Mouse (Mus musculus) left cerebral cortex, adult 6 months (tissue): ENCODE measurements around the gene Tiam1. TPM values are rescaled to one million over a fixed set of nuclear protein-coding genes. Genes with fewer than 3 reads are reported as not detected.

Experiments
- long read RNA-seq, 2 experiments: library from polyadenylated mRNA; unstranded; transcript quantifications; one replicate each; pipeline ENCODE4 v2.0.0; 2019 to 2020
- polyA plus RNA-seq: library from polyadenylated mRNA; unstranded; fragments of <200 nt; fragmentation: Nextera tagmentation; gene quantifications from 2 replicates; pipeline ENCODE4 v1.2.3, GENCODE M21; 2021

The Tiam1 gene
- polyA plus RNA-seq, result 7.3 and 8.2 TPM in 2 replicates
- long read RNA-seq, experiment 1, partial matches to known transcripts, result 13 of 24 reads
- long read RNA-seq, experiment 1, other reads (novel, unspliced or antisense), result 9 of 24 reads
- long read RNA-seq, experiment 2, partial matches to known transcripts, result 6 of 13 reads
- long read RNA-seq, experiment 2, other reads (novel, unspliced or antisense), result 6 of 13 reads

DNA sequence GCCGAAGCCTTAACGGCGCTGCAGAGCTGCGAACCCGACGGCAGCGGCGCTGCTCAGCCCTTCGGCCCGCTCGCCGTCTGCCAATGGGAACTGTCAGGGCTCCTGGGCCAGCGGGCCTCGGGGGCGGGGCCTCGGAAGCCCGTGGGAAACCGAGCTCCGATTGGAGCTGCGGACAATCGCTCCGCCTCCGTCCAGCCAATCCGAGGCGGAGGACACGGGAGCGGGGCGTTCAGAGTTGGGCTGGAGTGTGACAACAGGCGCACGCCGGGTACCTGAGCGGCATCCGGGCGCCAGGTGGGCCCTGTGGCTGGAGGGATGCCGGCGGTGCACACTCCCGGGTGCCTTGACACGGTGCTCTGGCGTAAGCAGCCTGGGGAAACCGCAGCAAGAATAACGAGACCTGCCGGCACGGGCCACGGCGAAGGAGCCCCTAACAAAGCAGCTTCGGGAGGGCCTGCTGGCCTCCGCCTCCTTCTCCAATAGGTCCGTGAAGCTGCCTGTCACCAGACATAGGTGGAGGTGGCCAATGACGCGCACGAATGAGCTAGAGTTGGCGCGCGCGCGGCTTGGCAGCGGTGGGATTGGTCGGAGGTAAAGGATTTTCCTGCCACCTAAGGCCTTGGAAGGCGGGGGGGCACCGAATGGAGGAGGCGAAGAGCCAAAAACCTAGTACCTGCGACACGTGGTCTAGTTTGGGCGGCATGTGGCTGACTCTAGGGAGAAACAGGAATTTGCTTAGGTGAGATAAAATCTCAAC is at the start of gene Tiam1:
Gene Tiam1, minus strand, starts transcription at position 10 of the 757 bp plus-strand sequence.

Other genes with a start within 250 kb of the Tiam1 start
- 672 and 1,301 TPM in 2 replicates for gene Sod1, start 77.0 kb upstream of the Tiam1 start, polyA plus RNA-seq
- gene Scaf4, start 140.7 kb upstream of the Tiam1 start, polyA plus RNA-seq, result 3.6 and 9.3 TPM in 2 replicates
- 3.2 and 3.6 TPM in 2 replicates for gene Hunk, start 242.2 kb upstream of the Tiam1 start, polyA plus RNA-seq